Mouse (Mus musculus) urinary bladder, postnatal 36 days (tissue): ENCODE measurements around the gene Fbxo41.

Source experiments
- DNase-seq, 2 experiments: peaks; one replicate each; pipeline ENCODE4 v3.0.0; 2022; ENCODE audit warnings: low spot score in 2 of 2, mixed read lengths in 1 of 2

Fbxo41 gene

GRCm38 (mm10) chr6:85447351-85447750, 55.4 kb downstream of the Fbxo41 start:
- no peak for DNase-seq

- DNase-seq = no peak
These were observed 57.5 kb downstream of the Fbxo41 start for GRCm38 (mm10) chr6:85445286-85445685.

DNA sequence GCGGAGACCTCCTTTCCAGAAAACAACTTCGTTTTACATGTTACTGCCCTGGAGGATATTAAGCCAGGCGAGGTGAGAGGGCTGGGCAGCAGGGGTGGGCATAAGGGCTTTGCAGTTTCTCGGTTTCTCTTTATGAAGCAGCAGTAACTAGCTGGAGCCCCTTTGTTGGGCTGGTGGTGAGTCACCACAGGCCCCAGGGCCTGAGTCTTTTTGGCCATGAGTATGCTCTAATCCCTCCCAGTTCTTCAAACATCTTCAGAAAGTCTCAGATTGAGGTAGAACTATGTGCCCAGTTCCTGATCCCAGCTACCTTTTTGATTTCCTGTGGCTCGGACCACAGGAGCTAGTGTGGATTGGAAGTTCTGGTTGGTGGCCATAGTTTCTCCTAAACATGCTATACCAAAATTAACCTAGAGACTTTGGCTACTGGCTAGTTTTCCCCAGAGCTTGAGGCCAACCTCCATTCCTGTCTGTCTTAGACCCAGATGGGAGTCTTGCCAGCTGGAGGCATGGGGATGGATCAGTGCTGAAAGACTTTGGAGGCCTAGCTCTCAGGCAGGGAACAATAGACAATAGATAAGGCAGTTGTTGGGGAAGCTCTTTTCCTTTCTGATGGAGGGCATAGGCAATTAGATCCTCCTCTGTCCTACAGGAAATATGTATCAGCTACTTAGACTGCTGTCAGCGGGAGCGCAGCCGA, 58.4 kb downstream of the Fbxo41 start:
- DNase-seq = no peak

GRCm38 (mm10) chr6:85443488-85444233, 59.1 kb downstream of the Fbxo41 start:
- DNase-seq = no peak

- DNase-seq = no peak
These were observed 61.7 kb downstream of the Fbxo41 start for GRCm38 (mm10) chr6:85441142-85441541.

DNA sequence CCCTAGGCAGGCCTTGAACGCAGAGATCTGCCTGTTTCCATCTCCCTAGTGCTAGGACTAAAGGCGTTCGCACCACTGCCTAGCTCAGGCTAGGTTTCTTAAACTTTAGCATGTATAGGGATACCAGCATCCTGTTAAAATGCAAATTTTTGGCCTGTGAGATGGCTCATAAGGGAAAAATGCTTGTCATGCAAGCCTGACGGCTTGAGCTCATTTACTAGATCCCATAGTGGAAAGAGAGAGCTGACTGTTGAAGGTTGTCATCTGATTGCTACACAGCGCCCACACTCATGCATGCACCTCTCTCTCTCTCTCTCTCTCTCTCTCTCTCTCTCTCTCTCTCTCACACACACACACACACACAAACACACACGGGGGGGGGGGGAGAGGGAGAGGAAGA, 66.2 kb downstream of the Fbxo41 start:
- DNase-seq = no peak

GRCm38 (mm10) chr6:85436204-85436603, 66.6 kb downstream of the Fbxo41 start:
- DNase-seq = no peak

DNA sequence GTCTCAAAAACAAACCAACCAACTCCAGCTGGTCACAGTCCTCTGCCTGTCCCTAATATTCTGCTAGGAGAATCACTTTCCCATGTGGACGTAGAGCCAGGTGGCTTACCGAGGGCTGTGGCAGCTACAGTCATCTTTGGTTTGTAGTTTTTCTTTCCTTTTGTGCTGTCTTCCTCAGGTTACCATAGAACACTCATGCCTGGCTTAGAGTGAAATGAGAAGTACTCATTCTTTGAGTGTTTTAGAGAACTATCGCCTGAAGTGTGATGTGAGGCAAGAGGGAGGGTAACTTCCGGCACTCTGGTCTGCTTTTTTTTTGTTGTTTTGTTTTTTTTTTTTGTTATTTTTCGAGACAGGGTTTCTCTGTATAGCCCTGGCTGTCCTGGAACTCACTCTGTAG, 68.9 kb downstream of the Fbxo41 start:
- DNase-seq = no peak

- peak; percentile 74 to 85 for DNase-seq
These were observed 70.9 kb downstream of the Fbxo41 start, which contains the start of gene Smyd5 for GRCm38 (mm10) chr6:85431842-85432431. Smyd5 (plus strand) TSS chr6:85431989.

- no peak for DNase-seq
These were observed 71.4 kb downstream of the Fbxo41 start for GRCm38 (mm10) chr6:85431274-85431841.

- DNase-seq = no peak
These were observed 78.9 kb downstream of the Fbxo41 start, which contains the start of gene Noto for GRCm38 (mm10) chr6:85423836-85424379. Noto (plus strand) TSS chr6:85423886.
